Mouse (Mus musculus): ENCODE results near the gene Rem2. TPM values are rescaled to one million over a fixed set of nuclear protein-coding genes. Genes with fewer than 3 reads are reported as not detected.

Rem2 gene
- polyA plus RNA-seq (2017; shearing (Covaris generic)), result under 1 TPM; 0.50 to 0.58 (median 0.57) TPM

- no peak for ATAC-seq
Measured at GRCm38 (mm10) chr14:54475941-54476844, at the start of gene Rem2. Gene Rem2 (plus strand): TSS chr14:54476100.

GRCm38 (mm10) chr14:54426689-54427398 lies 49.1 kb upstream of the Rem2 start, which contains the start of gene Mrpl52:
Gene Mrpl52 (plus strand): TSS chr14:54426909.
- ATAC-seq, result peak; percentile 83

GRCm38 (mm10) chr14:54427696-54428095 lies 48.2 kb upstream of the Rem2 start:
- ATAC-seq, result no peak

GRCm38 (mm10) chr14:54428421-54428820 lies 47.5 kb upstream of the Rem2 start:
- no peak for ATAC-seq

- no peak for ATAC-seq
Measured at GRCm38 (mm10) chr14:54429332-54430093, 46.4 kb upstream of the Rem2 start.

GRCm38 (mm10) chr14:54430406-54431145 lies 45.3 kb upstream of the Rem2 start:
- ATAC-seq, result no peak

- no peak for ATAC-seq
Measured at GRCm38 (mm10) chr14:54431334-54432077, 44.4 kb upstream of the Rem2 start, which contains the start of gene Mmp14. Gene Mmp14 (plus strand): TSS chr14:54431612.

GRCm38 (mm10) chr14:54432078-54432836 lies 43.6 kb upstream of the Rem2 start:
- no peak for ATAC-seq

- no peak for ATAC-seq
Measured at GRCm38 (mm10) chr14:54432837-54433830, 42.8 kb upstream of the Rem2 start.

- no peak for ATAC-seq
Measured at GRCm38 (mm10) chr14:54433941-54434531, 41.9 kb upstream of the Rem2 start.

- ATAC-seq, result no peak
Measured at GRCm38 (mm10) chr14:54435194-54435918, 40.5 kb upstream of the Rem2 start.

- ATAC-seq, result no peak
Measured at GRCm38 (mm10) chr14:54439155-54439554, 36.7 kb upstream of the Rem2 start.

- no peak for ATAC-seq
Measured at GRCm38 (mm10) chr14:54439610-54440009, 36.3 kb upstream of the Rem2 start.

GRCm38 (mm10) chr14:54440538-54440937 lies 35.4 kb upstream of the Rem2 start:
- ATAC-seq, result no peak

GRCm38 (mm10) chr14:54441365-54441764 lies 34.5 kb upstream of the Rem2 start:
- ATAC-seq, result no peak

GRCm38 (mm10) chr14:54442548-54442947 lies 33.4 kb upstream of the Rem2 start:
- ATAC-seq, result no peak

GRCm38 (mm10) chr14:54443196-54443595 lies 32.7 kb upstream of the Rem2 start:
- ATAC-seq, result no peak
